Mouse (Mus musculus) gastrocnemius, postnatal 4 days (tissue): ENCODE results near the gene Car10. TPM values are rescaled to one million over a fixed set of nuclear protein-coding genes. Genes with fewer than 3 reads are reported as not detected.

ENCODE experiments used
- DNase-seq, 2 experiments: peaks; one replicate each; pipeline ENCODE4 v3.0.0; 2021 to 2022; ENCODE audit warnings: low spot score in 2 of 2, mixed read lengths in 2 of 2
- total RNA-seq, 2 experiments: library from RNA; stranded (reverse); gene quantifications; 2 replicates each; pipeline ENCODE4 v1.2.3; 2021

Gene Car10
- total RNA-seq, 2 experiments from 2014 or later, result 0.91 to 1.1 TPM

- DNase-seq, result no peak
Observed at GRCm38 (mm10) chr11:93565756-93566155, 467.9 kb downstream of the Car10 start.

GRCm38 (mm10) chr11:93571917-93572641 lies 474.3 kb downstream of the Car10 start:
- DNase-seq, result no peak

- no peak for DNase-seq
Observed at GRCm38 (mm10) chr11:93577441-93577840, 479.6 kb downstream of the Car10 start.

GRCm38 (mm10) chr11:93579626-93580025 lies 481.8 kb downstream of the Car10 start:
- DNase-seq, result no peak

- no peak for DNase-seq
Observed at GRCm38 (mm10) chr11:93581326-93581725, 483.5 kb downstream of the Car10 start.

GRCm38 (mm10) chr11:93587788-93588187 lies 490.0 kb downstream of the Car10 start:
- no peak for DNase-seq

- no peak for DNase-seq
Observed at GRCm38 (mm10) chr11:93590652-93591051, 492.8 kb downstream of the Car10 start.

- no peak for DNase-seq
Observed at GRCm38 (mm10) chr11:93594033-93594432, 496.2 kb downstream of the Car10 start.

GRCm38 (mm10) chr11:93598175-93598574 lies 500.3 kb downstream of the Car10 start:
- no peak for DNase-seq

- no peak for DNase-seq
Observed at GRCm38 (mm10) chr11:93599755-93600154, 501.9 kb downstream of the Car10 start.

- DNase-seq, result no peak
Observed at GRCm38 (mm10) chr11:93603575-93603974, 505.7 kb downstream of the Car10 start.

GRCm38 (mm10) chr11:93607111-93607510 lies 509.3 kb downstream of the Car10 start:
- no peak for DNase-seq

- DNase-seq, result no peak
Observed at GRCm38 (mm10) chr11:93608716-93609115, 510.9 kb downstream of the Car10 start.

- no peak for DNase-seq
Observed at GRCm38 (mm10) chr11:93612071-93612470, 514.2 kb downstream of the Car10 start.

- no peak for DNase-seq
Observed at GRCm38 (mm10) chr11:93614851-93615250, 517.0 kb downstream of the Car10 start.

GRCm38 (mm10) chr11:93623605-93624004 lies 525.8 kb downstream of the Car10 start:
- no peak for DNase-seq

GRCm38 (mm10) chr11:93639410-93639809 lies 541.6 kb downstream of the Car10 start:
- DNase-seq, result no peak

GRCm38 (mm10) chr11:93640954-93641353 lies 543.1 kb downstream of the Car10 start:
- no peak for DNase-seq

GRCm38 (mm10) chr11:93642331-93642730 lies 544.5 kb downstream of the Car10 start:
- DNase-seq, result no peak

- DNase-seq, result no peak
Observed at GRCm38 (mm10) chr11:93643006-93643405, 545.2 kb downstream of the Car10 start.

GRCm38 (mm10) chr11:93643436-93643835 lies 545.6 kb downstream of the Car10 start:
- no peak for DNase-seq

GRCm38 (mm10) chr11:93646216-93646615 lies 548.4 kb downstream of the Car10 start:
- DNase-seq, result no peak
